Mouse (Mus musculus) left cerebral cortex, adult 9 months (tissue): ENCODE measurements at regions not wholly inside any gene's neighbourhood (a gene's known extent, or its start where the extent isn't known, plus 50 kb on each side); places are given as distances from the start of the nearest gene placed in this dataset.

Source experiments
- DNase-seq, 2 experiments: peaks; one replicate each; pipeline ENCODE4 v3.0.0; 2022; ENCODE audit warnings: low spot score in 2 of 2

DNA sequence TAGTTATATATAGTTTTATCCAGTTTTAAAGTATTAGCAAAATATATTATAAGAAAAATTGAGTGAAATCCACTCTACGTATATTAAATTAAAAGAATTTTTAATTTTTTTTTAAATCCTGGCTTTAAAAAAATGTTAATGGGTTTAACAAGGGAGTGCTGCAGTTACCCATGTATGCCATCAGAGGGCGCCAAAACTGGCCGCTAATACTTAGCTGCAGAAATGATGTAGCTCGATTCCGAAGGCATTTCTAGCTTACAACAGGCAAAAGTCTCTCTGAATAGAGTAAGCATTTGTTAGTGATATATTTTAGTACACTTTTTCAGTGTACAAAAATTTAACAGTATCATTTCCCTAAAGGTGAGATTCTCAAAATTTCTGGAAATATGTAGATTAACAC, 73.1 kb downstream of the Olfr444 start:
- DNase-seq: peak in 1 of 2 experiments; percentile 23
